Mouse (Mus musculus) neural tube, embryonic 14.5 days (tissue): ENCODE results near the gene Sema6d. TPM values are rescaled to one million over a fixed set of nuclear protein-coding genes. Genes with fewer than 3 reads are reported as not detected.

Experiments
- ATAC-seq: fragments of 200-750 bp; cut with Nextera tagmentation; 2 replicates; pipeline ENCODE4 v1.8.0; 2017; ENCODE audit warnings: low read depth, mild to moderate bottlenecking, moderate TSS enrichment, moderate library complexity
- H3K27ac ChIP-seq: fragments of 300-500 bp; sonication (generic); 2 replicates; pipeline ENCODE4 v1.5.1; 2014; ENCODE audit warnings: low read depth, mild to moderate bottlenecking, control low read depth, low read length, moderate library complexity, mixed read lengths
- H3K27me3 ChIP-seq: fragments of 300-500 bp; sonication (generic); 2 replicates; pipeline ENCODE4 v1.6.1; 2014; ENCODE audit warnings: low read length; ENCODE audit not compliant: control insufficient read depth, insufficient read depth
- H3K36me3 ChIP-seq: fragments of 300-500 bp; sonication (generic); 2 replicates; pipeline ENCODE4 v1.6.1; 2014; ENCODE audit warnings: low read length, mixed read lengths; ENCODE audit not compliant: control insufficient read depth, insufficient read depth
- H3K4me1 ChIP-seq: fragments of 300-500 bp; sonication (generic); 2 replicates; pipeline ENCODE4 v1.6.1; 2014; ENCODE audit warnings: low read length; ENCODE audit not compliant: control insufficient read depth, insufficient read depth
- H3K4me2 ChIP-seq: fragments of 300-500 bp; sonication (generic); 2 replicates; pipeline ENCODE4 v1.6.1; 2014; ENCODE audit warnings: mild to moderate bottlenecking, low read depth, low read length, control low read depth
- H3K4me3 ChIP-seq: fragments of 300-500 bp; sonication (generic); 2 replicates; pipeline ENCODE4 v1.5.1; 2014; ENCODE audit warnings: low read depth, low read length, control low read depth, mixed read lengths
- H3K9ac ChIP-seq: fragments of 300-500 bp; sonication (generic); replicated peaks from 2 replicates; pipeline ENCODE4 v1.6.1; 2014; ENCODE audit warnings: low read depth, mild to moderate bottlenecking, control low read depth, low read length, mixed read lengths
- H3K9me3 ChIP-seq: fragments of 300-500 bp; sonication (generic); 2 replicates; pipeline ENCODE4 v1.6.1; 2016; ENCODE audit warnings: low read length; ENCODE audit not compliant: control insufficient read depth
- WGBS: fragments of 180-500 bp; shearing (Covaris S2); extraction: QIAGEN DNeasy Blood & Tissue Kit; methylation state at CpG from one replicate; pipeline ENCODE4 v1.1.7; 2014; 5-methylcytosine and 5-hydroxymethylcytosine counted together
- polyA plus RNA-seq: library from polyadenylated mRNA; unstranded; fragments of >200 nt; fragmentation: Nextera tagmentation; extraction: Ambion mirVana; gene quantifications from 2 replicates; pipeline ENCODE4 v1.2.1, GENCODE M21; 2014

Gene Sema6d
- polyA plus RNA-seq, 1 experiment from 2014 or later = 75.5 TPM

- H3K9ac ChIP-seq = no peak overlapping the region
- 73% methylated on average over 5 of the region's 5 CpGs for WGBS
- H3K4me3 ChIP-seq = no peak overlapping the region
- no peaks in the 10 kb centered on the region for H3K9me3 ChIP-seq
- no peak overlapping the region for H3K4me2 ChIP-seq
- H3K4me1 ChIP-seq = no peaks in the 10 kb centered on the region
- peaks cover 3% of the 10 kb centered on the region; the same call in 1 of the 2 replicates for H3K36me3 ChIP-seq
- H3K27me3 ChIP-seq = no peaks in the 10 kb centered on the region
- ATAC-seq = 0 out of 2 replicates have a peak, but pooled peaks have one; percentile 24
- no peak overlapping the region for H3K27ac ChIP-seq
These were observed 561.4 kb downstream of the Sema6d start for GRCm38 (mm10) chr2:124651146-124651545.

DNA sequence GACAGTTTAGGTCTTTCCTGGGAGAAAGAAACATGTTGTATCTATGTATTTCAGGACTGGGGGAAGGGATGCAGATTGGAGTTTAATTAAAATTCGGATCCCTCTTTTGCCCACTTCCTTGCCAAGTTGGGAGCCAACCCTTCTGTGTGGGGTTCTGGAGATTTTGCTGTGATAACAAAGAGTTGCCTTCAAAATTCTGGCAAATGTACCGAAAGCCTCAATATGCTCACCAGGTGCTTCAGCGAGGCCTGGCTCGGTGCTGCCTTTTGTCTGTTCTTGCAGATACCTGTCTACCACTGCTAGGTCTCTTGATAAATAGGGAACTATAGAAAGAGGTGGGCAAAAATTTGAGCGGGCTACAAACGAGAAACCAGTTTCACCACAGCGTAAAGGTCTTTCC, 563.4 kb downstream of the Sema6d start:
- Histone ChIP-seq H3K4me1 (no peaks in the 10 kb centered on the region), H3K27ac (peak overlapping the region; percentile 5; the same call in 1 of the 2 replicates), H3K9ac (no peak overlapping the region), H3K36me3 (peaks cover 12% of the 10 kb centered on the region; the same call in 1 of the 2 replicates), H3K4me2 (no peak overlapping the region), H3K9me3 (no peaks in the 10 kb centered on the region), H3K4me3 (no peak overlapping the region), H3K27me3 (no peaks in the 10 kb centered on the region)
- WGBS = 91% methylated on average over 7 of the region's 7 CpGs
- no peak for ATAC-seq

GRCm38 (mm10) chr2:124657358-124657757, 567.6 kb downstream of the Sema6d start:
- H3K27me3 ChIP-seq = no peaks in the 10 kb centered on the region
- no peak overlapping the region for H3K27ac ChIP-seq
- H3K4me1 ChIP-seq = no peaks in the 10 kb centered on the region
- WGBS = 80% methylated on average over 11 of the region's 11 CpGs
- no peak overlapping the region for H3K4me2 ChIP-seq
- H3K9me3 ChIP-seq = no peaks in the 10 kb centered on the region
- H3K9ac ChIP-seq = no peak overlapping the region
- H3K36me3 ChIP-seq = peaks cover 38% of the 10 kb centered on the region; the same call in 1 of the 2 replicates
- no peak for ATAC-seq
- no peak overlapping the region for H3K4me3 ChIP-seq

DNA sequence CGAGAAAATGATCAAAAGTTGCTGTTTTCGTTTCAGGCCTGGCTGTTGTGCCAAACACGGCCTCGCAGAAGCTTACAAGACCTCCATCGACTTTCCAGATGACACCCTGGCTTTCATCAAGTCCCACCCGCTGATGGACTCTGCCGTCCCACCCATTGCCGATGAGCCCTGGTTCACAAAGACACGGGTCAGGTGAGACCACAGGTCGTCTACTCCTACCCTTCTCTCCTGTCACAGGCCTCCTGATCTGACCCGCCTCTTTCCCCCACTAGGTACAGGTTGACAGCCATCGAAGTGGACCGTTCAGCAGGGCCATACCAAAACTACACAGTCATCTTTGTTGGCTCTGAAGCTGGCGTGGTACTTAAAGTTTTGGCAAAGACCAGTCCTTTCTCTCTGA, 568.6 kb downstream of the Sema6d start:
- H3K4me2 ChIP-seq = no peak overlapping the region
- peaks cover 39% of the 10 kb centered on the region; the same call in 1 of the 2 replicates for H3K36me3 ChIP-seq
- no peak overlapping the region for H3K4me3 ChIP-seq
- H3K9me3 ChIP-seq = no peaks in the 10 kb centered on the region
- no peak overlapping the region for H3K9ac ChIP-seq
- WGBS = 94% methylated on average over 14 of the region's 14 CpGs
- ATAC-seq = no peak
- no peaks in the 10 kb centered on the region for H3K27me3 ChIP-seq
- no peak overlapping the region for H3K27ac ChIP-seq
- no peaks in the 10 kb centered on the region for H3K4me1 ChIP-seq

GRCm38 (mm10) chr2:124659601-124660000, 569.8 kb downstream of the Sema6d start:
- WGBS = 93% methylated on average over 13 of the region's 13 CpGs
- Histone ChIP-seq H3K4me3 (no peak overlapping the region), H3K27ac (no peak overlapping the region), H3K4me1 (no peaks in the 10 kb centered on the region), H3K9me3 (no peaks in the 10 kb centered on the region), H3K27me3 (no peaks in the 10 kb centered on the region), H3K4me2 (no peak overlapping the region), H3K9ac (no peak overlapping the region), H3K36me3 (peaks cover 46% of the 10 kb centered on the region; the same call in 1 of the 2 replicates)
- ATAC-seq = no peak

DNA sequence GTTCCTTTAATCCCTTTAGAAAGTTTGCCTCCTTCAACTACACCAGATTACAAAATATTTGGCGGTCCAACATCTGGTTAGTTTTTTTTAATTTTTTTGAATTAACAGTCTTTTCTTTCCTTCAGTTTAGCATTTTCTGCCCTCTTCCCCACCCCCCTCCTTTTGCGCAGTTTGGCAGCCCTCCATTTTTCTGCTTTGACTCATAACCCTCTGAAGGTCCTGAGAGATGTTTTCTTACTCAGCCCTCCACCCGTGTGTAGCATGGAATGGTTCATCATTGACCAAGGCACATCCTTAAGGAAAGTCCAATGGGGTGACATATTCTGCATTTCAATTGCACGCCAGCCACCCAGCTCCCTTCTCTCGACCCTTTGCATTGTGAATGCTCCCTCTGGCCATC, 570.9 kb downstream of the Sema6d start:
- Histone ChIP-seq H3K4me1 (no peaks in the 10 kb centered on the region), H3K4me2 (no peak overlapping the region), H3K4me3 (no peak overlapping the region), H3K36me3 (peaks cover 49% of the 10 kb centered on the region; the same call in 1 of the 2 replicates), H3K27ac (no peak overlapping the region), H3K9ac (no peak overlapping the region), H3K27me3 (no peaks in the 10 kb centered on the region), H3K9me3 (no peaks in the 10 kb centered on the region)
- no peak for ATAC-seq
- WGBS = 91% methylated on average over 5 of the region's 5 CpGs

GRCm38 (mm10) chr2:124661316-124661715, 571.5 kb downstream of the Sema6d start:
- Histone ChIP-seq H3K9ac (no peak overlapping the region), H3K4me3 (no peak overlapping the region), H3K4me2 (no peak overlapping the region), H3K27me3 (no peaks in the 10 kb centered on the region), H3K4me1 (no peaks in the 10 kb centered on the region), H3K36me3 (peaks cover 50% of the 10 kb centered on the region; the same call in 1 of the 2 replicates), H3K9me3 (no peaks in the 10 kb centered on the region), H3K27ac (no peak overlapping the region)
- ATAC-seq = no peak
- 98% methylated on average over 9 of the region's 9 CpGs for WGBS

- Histone ChIP-seq H3K9ac (no peak overlapping the region), H3K4me3 (no peak overlapping the region), H3K4me1 (no peaks in the 10 kb centered on the region), H3K27ac (no peak overlapping the region), H3K27me3 (no peaks in the 10 kb centered on the region), H3K4me2 (no peak overlapping the region), H3K9me3 (no peaks in the 10 kb centered on the region), H3K36me3 (peaks cover 51% of the 10 kb centered on the region; the same call in 1 of the 2 replicates)
- WGBS = 63% methylated on average over 5 of the region's 5 CpGs
- ATAC-seq = no peak
These were observed 572.5 kb downstream of the Sema6d start for GRCm38 (mm10) chr2:124662257-124662656.

- H3K4me3 ChIP-seq = no peak overlapping the region
- no peaks in the 10 kb centered on the region for H3K9me3 ChIP-seq
- no peak overlapping the region for H3K9ac ChIP-seq
- no peaks in the 10 kb centered on the region for H3K27me3 ChIP-seq
- WGBS = 96% methylated on average over 16 of the region's 16 CpGs
- no peaks in the 10 kb centered on the region for H3K4me1 ChIP-seq
- H3K4me2 ChIP-seq = no peak overlapping the region
- H3K27ac ChIP-seq = no peak overlapping the region
- no peak for ATAC-seq
- H3K36me3 ChIP-seq = peaks cover 35% of the 10 kb centered on the region; the same call in 1 of the 2 replicates
These were observed 574.4 kb downstream of the Sema6d start for GRCm38 (mm10) chr2:124664191-124664590.
